Mouse (Mus musculus): ENCODE measurements at regions not wholly inside any gene's neighbourhood (a gene's known extent, or its start where the extent isn't known, plus 50 kb on each side); places are given as distances from the start of the nearest gene placed in this dataset.

DNA sequence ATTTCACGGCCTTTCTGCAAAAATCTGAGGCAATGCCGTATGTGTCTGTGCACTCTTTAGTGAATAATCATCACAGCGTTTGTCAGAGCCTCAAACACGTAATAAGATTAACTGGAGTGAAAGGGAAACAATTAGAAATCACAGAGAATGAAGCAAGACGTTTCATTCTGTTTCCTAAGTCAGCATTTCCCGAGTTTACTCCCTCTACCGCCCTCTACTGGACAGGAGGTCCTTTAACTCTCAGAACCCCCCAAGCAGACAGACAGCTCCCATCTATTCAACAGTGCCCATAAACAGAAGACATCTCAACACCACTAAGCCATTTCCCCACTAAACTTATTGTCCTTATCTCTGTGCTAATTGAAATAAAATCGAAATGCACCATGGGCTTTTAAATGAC lies 167.5 kb upstream of the Rnd3 start:
- H3K27ac ChIP-seq (ENCODE audit: low read length): no peak overlapping the region
- H3K9me3 ChIP-seq (ENCODE audit: control insufficient read depth, low read length): no peaks in the 10 kb centered on the region
- H3K4me3 ChIP-seq (ENCODE audit: low read length): no peak overlapping the region
- no peaks in the 10 kb centered on the region for H3K27me3 ChIP-seq (replicated peaks; ENCODE audit: control insufficient read depth, insufficient read depth, low read length)
- H3K36me3 ChIP-seq (ENCODE audit: control insufficient read depth, insufficient read depth, low read length): no peaks in the 10 kb centered on the region
- no peak overlapping the region for H3K4me2 ChIP-seq (ENCODE audit: low read depth, low read length)
- no peaks in the 10 kb centered on the region for H3K4me1 ChIP-seq (ENCODE audit: control insufficient read depth, insufficient read depth, low read length)
- 85% methylated on average over 8 of the region's 8 CpGs for WGBS
- no peak for ATAC-seq
- no peak overlapping the region for H3K9ac ChIP-seq (ENCODE audit: low read depth, low read length)

DNA sequence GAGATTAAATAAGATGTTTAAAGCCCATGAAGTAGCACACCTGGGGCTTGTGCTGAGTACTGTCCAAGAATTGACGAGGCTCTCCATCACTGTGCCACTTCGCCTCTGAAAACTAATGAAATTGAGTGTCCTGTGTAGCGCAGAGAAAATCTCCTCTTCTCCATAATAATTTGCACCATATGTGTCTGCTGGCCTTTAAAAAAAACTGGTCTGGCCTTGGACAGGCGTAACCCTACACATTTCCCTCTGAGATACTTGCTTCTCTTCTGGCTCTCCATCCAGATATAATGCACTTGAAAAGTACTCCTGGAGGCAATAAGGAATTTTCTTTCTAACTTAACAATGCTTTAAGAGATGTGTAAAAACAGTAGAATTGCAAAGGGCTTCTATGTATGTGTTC lies 164.5 kb upstream of the Rnd3 start:
- no peaks in the 10 kb centered on the region for H3K36me3 ChIP-seq (ENCODE audit: control insufficient read depth, insufficient read depth, low read length)

GRCm38 (mm10) chr2:51306257-51306656 lies 157.3 kb upstream of the Rnd3 start:
- no peak overlapping the region for H3K27ac ChIP-seq (ENCODE audit: low read length)
- no peak for ATAC-seq
- no peaks in the 10 kb centered on the region for H3K4me1 ChIP-seq (ENCODE audit: control insufficient read depth, insufficient read depth, low read length)
- no peak overlapping the region for H3K4me3 ChIP-seq (ENCODE audit: low read length)
- no peak overlapping the region for H3K4me2 ChIP-seq (ENCODE audit: low read depth, low read length)
- no peaks in the 10 kb centered on the region for H3K36me3 ChIP-seq (ENCODE audit: control insufficient read depth, insufficient read depth, low read length)
- H3K9ac ChIP-seq (ENCODE audit: low read depth, low read length): no peak overlapping the region
- H3K9me3 ChIP-seq (ENCODE audit: control insufficient read depth, low read length): no peaks in the 10 kb centered on the region
- H3K27me3 ChIP-seq (replicated peaks; ENCODE audit: control insufficient read depth, insufficient read depth, low read length): no peaks in the 10 kb centered on the region
- WGBS: 77% methylated on average over 1 of the region's 1 CpGs

More for the DNA sequence above, 164.5 kb upstream of the Rnd3 start:
- no peaks in the 10 kb centered on the region for H3K4me1 ChIP-seq (ENCODE audit: control insufficient read depth, insufficient read depth, low read length)
- ATAC-seq: no peak
- no peak overlapping the region for H3K4me2 ChIP-seq (ENCODE audit: low read depth, low read length)
- WGBS: 91% methylated on average over 4 of the region's 4 CpGs
- H3K4me3 ChIP-seq (ENCODE audit: low read length): no peak overlapping the region
- no peaks in the 10 kb centered on the region for H3K9me3 ChIP-seq (ENCODE audit: control insufficient read depth, low read length)
- no peak overlapping the region for H3K9ac ChIP-seq (ENCODE audit: low read depth, low read length)
- no peak overlapping the region for H3K27ac ChIP-seq (ENCODE audit: low read length)
- H3K27me3 ChIP-seq (replicated peaks; ENCODE audit: control insufficient read depth, insufficient read depth, low read length): no peaks in the 10 kb centered on the region

- no peak overlapping the region for H3K9ac ChIP-seq (ENCODE audit: low read depth, low read length)
- no peaks in the 10 kb centered on the region for H3K9me3 ChIP-seq (ENCODE audit: control insufficient read depth, low read length)
- no peaks in the 10 kb centered on the region for H3K36me3 ChIP-seq (ENCODE audit: control insufficient read depth, insufficient read depth, low read length)
- H3K4me2 ChIP-seq (ENCODE audit: low read depth, low read length): no peak overlapping the region
- 46% methylated on average over 6 of the region's 6 CpGs for WGBS
- H3K27me3 ChIP-seq (replicated peaks; ENCODE audit: control insufficient read depth, insufficient read depth, low read length): no peaks in the 10 kb centered on the region
- H3K4me3 ChIP-seq (ENCODE audit: low read length): no peak overlapping the region
- 0 out of 2 replicates have a peak, but pooled peaks have one; percentile 50 for ATAC-seq
- no peak overlapping the region for H3K27ac ChIP-seq (ENCODE audit: low read length)
- H3K4me1 ChIP-seq (ENCODE audit: control insufficient read depth, insufficient read depth, low read length): no peaks in the 10 kb centered on the region
Observed at GRCm38 (mm10) chr2:51305411-51305810, 156.5 kb upstream of the Rnd3 start.

GRCm38 (mm10) chr2:51304694-51305093 lies 155.8 kb upstream of the Rnd3 start:
- H3K9me3 ChIP-seq (ENCODE audit: control insufficient read depth, low read length): no peaks in the 10 kb centered on the region
- no peaks in the 10 kb centered on the region for H3K27me3 ChIP-seq (replicated peaks; ENCODE audit: control insufficient read depth, insufficient read depth, low read length)
- H3K4me2 ChIP-seq (ENCODE audit: low read depth, low read length): no peak overlapping the region
- no peak overlapping the region for H3K4me3 ChIP-seq (ENCODE audit: low read length)
- no peak overlapping the region for H3K9ac ChIP-seq (ENCODE audit: low read depth, low read length)
- H3K27ac ChIP-seq (ENCODE audit: low read length): no peak overlapping the region
- no peaks in the 10 kb centered on the region for H3K36me3 ChIP-seq (ENCODE audit: control insufficient read depth, insufficient read depth, low read length)
- no peaks in the 10 kb centered on the region for H3K4me1 ChIP-seq (ENCODE audit: control insufficient read depth, insufficient read depth, low read length)
- 59% methylated on average over 6 of the region's 6 CpGs for WGBS
- ATAC-seq: no peak

DNA sequence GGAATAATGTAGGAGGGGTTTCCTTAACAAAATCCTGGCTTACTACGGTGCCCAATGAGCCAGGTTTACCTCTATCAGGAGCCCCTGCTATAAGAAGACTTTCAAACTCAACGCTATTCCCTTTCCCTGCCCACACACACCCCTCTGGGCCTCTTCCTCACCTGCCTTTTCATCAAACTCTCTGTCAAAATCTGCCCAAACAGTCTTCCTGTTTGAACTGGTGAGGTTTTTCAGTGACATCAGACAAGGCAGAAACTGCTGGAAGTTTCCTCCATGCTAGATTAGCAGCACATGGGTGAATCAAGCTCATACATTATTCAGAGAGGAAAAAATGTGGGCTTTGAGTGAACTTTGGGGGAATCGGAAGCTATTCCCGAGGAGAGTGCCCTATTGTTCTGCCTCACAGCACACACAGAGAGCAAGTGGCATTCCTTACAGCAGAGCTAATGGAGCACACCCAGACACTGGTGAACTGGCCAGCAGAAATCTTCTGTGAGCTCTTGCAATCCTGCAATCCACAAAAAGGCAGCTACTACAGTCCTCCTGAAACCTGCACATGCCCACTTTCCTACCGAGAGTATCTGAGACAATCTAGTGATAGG lies 141.8 kb upstream of the Rnd3 start:
- Histone ChIP-seq H3K27ac (ENCODE audit: low read length) (no peak overlapping the region), H3K9me3 (ENCODE audit: control insufficient read depth, low read length) (no peaks in the 10 kb centered on the region), H3K27me3 (replicated peaks; ENCODE audit: control insufficient read depth, insufficient read depth, low read length) (no peaks in the 10 kb centered on the region), H3K4me3 (ENCODE audit: low read length) (no peak overlapping the region), H3K4me2 (ENCODE audit: low read depth, low read length) (no peak overlapping the region), H3K36me3 (ENCODE audit: control insufficient read depth, insufficient read depth, low read length) (no peaks in the 10 kb centered on the region), H3K4me1 (ENCODE audit: control insufficient read depth, insufficient read depth, low read length) (no peaks in the 10 kb centered on the region), H3K9ac (ENCODE audit: low read depth, low read length) (no peak overlapping the region)
- 50% methylated on average over 5 of the region's 5 CpGs for WGBS
- no peak for ATAC-seq

GRCm38 (mm10) chr2:51288678-51289077 lies 139.8 kb upstream of the Rnd3 start:
- H3K27me3 ChIP-seq (replicated peaks; ENCODE audit: control insufficient read depth, insufficient read depth, low read length): no peaks in the 10 kb centered on the region
- H3K9me3 ChIP-seq (ENCODE audit: control insufficient read depth, low read length): no peaks in the 10 kb centered on the region
- no peak overlapping the region for H3K4me3 ChIP-seq (ENCODE audit: low read length)
- no peak overlapping the region for H3K27ac ChIP-seq (ENCODE audit: low read length)
- ATAC-seq: no peak
- H3K4me1 ChIP-seq (ENCODE audit: control insufficient read depth, insufficient read depth, low read length): no peaks in the 10 kb centered on the region
- H3K36me3 ChIP-seq (ENCODE audit: control insufficient read depth, insufficient read depth, low read length): no peaks in the 10 kb centered on the region
- no peak overlapping the region for H3K4me2 ChIP-seq (ENCODE audit: low read depth, low read length)
- 84% methylated on average over 3 of the region's 3 CpGs for WGBS
- no peak overlapping the region for H3K9ac ChIP-seq (ENCODE audit: low read depth, low read length)

DNA sequence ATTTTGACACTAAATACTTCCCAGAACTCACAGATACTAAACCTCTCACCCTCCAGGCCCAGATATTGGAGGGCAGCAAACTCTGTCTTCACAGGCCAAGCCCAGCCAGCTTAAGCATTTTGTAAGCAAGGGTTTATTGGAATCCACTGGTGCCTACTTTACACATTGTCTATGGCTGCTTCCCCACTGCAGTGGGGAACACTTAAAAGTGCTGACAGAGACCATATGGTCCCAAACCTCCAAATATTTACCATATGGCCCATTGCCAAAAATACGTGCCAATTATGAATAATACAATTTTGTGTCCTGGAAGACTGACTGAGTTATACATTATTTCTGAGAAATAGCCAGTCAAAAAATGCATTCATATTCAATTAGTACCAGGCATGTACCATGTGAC lies 136.7 kb upstream of the Rnd3 start:
- Histone ChIP-seq H3K4me1 (ENCODE audit: control insufficient read depth, insufficient read depth, low read length) (no peaks in the 10 kb centered on the region), H3K9me3 (ENCODE audit: control insufficient read depth, low read length) (no peaks in the 10 kb centered on the region), H3K27ac (ENCODE audit: low read length) (no peak overlapping the region), H3K27me3 (replicated peaks; ENCODE audit: control insufficient read depth, insufficient read depth, low read length) (no peaks in the 10 kb centered on the region), H3K4me2 (ENCODE audit: low read depth, low read length) (no peak overlapping the region), H3K4me3 (ENCODE audit: low read length) (no peak overlapping the region), H3K9ac (ENCODE audit: low read depth, low read length) (no peak overlapping the region), H3K36me3 (ENCODE audit: control insufficient read depth, insufficient read depth, low read length) (no peaks in the 10 kb centered on the region)
- no peak for ATAC-seq
- 33% methylated on average over 1 of the region's 1 CpGs for WGBS

DNA sequence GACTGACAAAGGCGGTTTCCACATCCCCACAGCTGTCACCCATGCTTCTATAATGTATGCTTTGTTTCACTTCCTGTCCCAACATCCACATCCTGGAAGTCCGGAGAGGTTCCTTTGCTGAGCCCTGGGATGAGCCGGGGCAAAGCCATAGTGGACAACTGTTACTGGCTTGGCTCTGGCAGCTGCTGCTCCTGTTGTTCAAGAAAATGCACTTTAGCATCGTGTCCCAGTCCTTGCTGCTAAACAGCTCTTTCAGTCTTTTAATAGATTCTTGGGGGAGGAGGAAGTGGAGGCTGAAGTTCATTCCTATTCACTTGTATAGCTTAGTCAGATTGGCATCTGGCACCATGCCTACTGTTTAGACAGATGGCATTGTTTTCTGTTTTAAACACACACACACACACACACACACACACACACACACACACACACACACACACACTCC lies 135.9 kb upstream of the Rnd3 start:
- H3K9me3 ChIP-seq (ENCODE audit: control insufficient read depth, low read length): no peaks in the 10 kb centered on the region
- no peaks in the 10 kb centered on the region for H3K36me3 ChIP-seq (ENCODE audit: control insufficient read depth, insufficient read depth, low read length)
- no peak overlapping the region for H3K9ac ChIP-seq (ENCODE audit: low read depth, low read length)
- H3K4me2 ChIP-seq (ENCODE audit: low read depth, low read length): no peak overlapping the region
- no peaks in the 10 kb centered on the region for H3K27me3 ChIP-seq (replicated peaks; ENCODE audit: control insufficient read depth, insufficient read depth, low read length)
- no peaks in the 10 kb centered on the region; the same call in 1 of the 2 replicates for H3K4me1 ChIP-seq (ENCODE audit: control insufficient read depth, insufficient read depth, low read length)
- peak; percentile 33; the same call in 1 of the 2 replicates for ATAC-seq
- 47% methylated on average over 4 of the region's 4 CpGs for WGBS
- H3K4me3 ChIP-seq (ENCODE audit: low read length): no peak overlapping the region
- H3K27ac ChIP-seq (ENCODE audit: low read length): no peak overlapping the region

Measured in intestine, embryonic 16.5 days (tissue).